Mouse (Mus musculus) testis, adult 2 months (tissue): ENCODE results near the gene Zfp786.

Source experiments
- CTCF ChIP-seq: fragments of 200-500 bp; IDR thresholded peaks from 2 replicates; pipeline ENCODE4 v1.5.1; 2012; ENCODE audit warnings: low read depth, mild to moderate bottlenecking, inconsistent platforms, low read length, moderate library complexity; ENCODE audit not compliant: control insufficient read depth, insufficient read depth, insufficient replicate concordance
- POLR2A ChIP-seq: fragments of 200-500 bp; IDR thresholded peaks from 2 replicates; pipeline ENCODE4 v1.6.1; 2012; ENCODE audit warnings: low read depth, mild to moderate bottlenecking, inconsistent platforms, low read length, moderate library complexity; ENCODE audit not compliant: control insufficient read depth

- TF ChIP-seq POLR2A, result no peak
- TF ChIP-seq CTCF, result no peak
Observed at GRCm38 (mm10) chr6:47857241-47857640, 26.6 kb upstream of the Zfp786 start.
